Mouse (Mus musculus) gastrocnemius, adult 2 months (tissue): ENCODE results near the gene Gpr153. TPM values are rescaled to one million over a fixed set of nuclear protein-coding genes. Genes with fewer than 3 reads are reported as not detected.

ENCODE experiments used
- DNase-seq: peaks from one replicate; pipeline ENCODE4 v3.0.0; 2022
- H3K27ac ChIP-seq: fragments of 200-600 bp; 2 replicates; pipeline ENCODE4 v1.8.1; 2022; ENCODE audit warnings: mild to moderate bottlenecking
- H3K4me3 ChIP-seq: fragments of 200-600 bp; 2 replicates; pipeline ENCODE4 v1.8.1; 2022; ENCODE audit warnings: mild to moderate bottlenecking, moderate library complexity
- CTCF ChIP-seq: fragments of 200-600 bp; IDR thresholded peaks from 2 replicates; pipeline ENCODE4 v1.8.1; 2022; ENCODE audit warnings: antibody characterized with exemption, mild to moderate bottlenecking, moderate library complexity
- intact Hi-C: fragments of 180-260 bp; cut with DNase I; formaldehyde crosslinking; loops from one replicate; pipeline ENCODE4 v1.15.1; 2025
- total RNA-seq, 2 experiments: library from RNA; stranded (reverse); gene quantifications; 2 replicates each; pipeline ENCODE4 v1.2.3; 2021

Gene Gpr153
- total RNA-seq, 2 experiments from 2014 or later: 3.4 to 7.3 TPM

- intact Hi-C loops: loop anchor here (1.0 kb wide), 1 partner anchor 69 kb away; no protein-coding TSS in a partner anchor
- H3K4me3 ChIP-seq: peak overlapping the region; percentile 31
- TF ChIP-seq CTCF: peak; percentile 98
- DNase-seq: peak; percentile 92
- H3K27ac ChIP-seq: no peak overlapping the region
Observed at GRCm38 (mm10) chr4:152283186-152283950, 9.3 kb downstream of the Gpr153 start.

GRCm38 (mm10) chr4:152285505-152285904 is 11.5 kb downstream of the Gpr153 start:
- Histone ChIP-seq H3K4me3 (no peak overlapping the region), H3K27ac (no peak overlapping the region)
- intact Hi-C loops: loop anchor here (1.0 kb wide), 1 partner anchor 112 kb away; no protein-coding TSS in a partner anchor
- peak; percentile 82 for TF ChIP-seq CTCF
- DNase-seq: peak; percentile 76

- Histone ChIP-seq H3K4me3 (no peak overlapping the region), H3K27ac (no peak overlapping the region)
- no peak for TF ChIP-seq CTCF
- DNase-seq: no peak
- intact Hi-C loops: no loop called here
Observed at GRCm38 (mm10) chr4:152286183-152286582, 12.2 kb downstream of the Gpr153 start.

GRCm38 (mm10) chr4:152286887-152287286 is 12.9 kb downstream of the Gpr153 start:
- Histone ChIP-seq H3K4me3 (no peak overlapping the region), H3K27ac (no peak overlapping the region)
- TF ChIP-seq CTCF: no peak
- intact Hi-C loops: no loop called here
- peak; percentile 73 for DNase-seq

GRCm38 (mm10) chr4:152287317-152288120 is 13.5 kb downstream of the Gpr153 start:
- no peak overlapping the region for H3K4me3 ChIP-seq
- intact Hi-C loops: no loop called here
- no peak overlapping the region for H3K27ac ChIP-seq
- no peak for DNase-seq
- TF ChIP-seq CTCF: no peak

- no peak overlapping the region for H3K27ac ChIP-seq
- TF ChIP-seq CTCF: no peak
- intact Hi-C loops: no loop called here
- DNase-seq: no peak
- no peak overlapping the region for H3K4me3 ChIP-seq
Observed at GRCm38 (mm10) chr4:152288398-152288945, 14.4 kb downstream of the Gpr153 start.

- no peak overlapping the region for H3K4me3 ChIP-seq
- no peak for DNase-seq
Observed at GRCm38 (mm10) chr4:152290385-152290784, 16.4 kb downstream of the Gpr153 start.

GRCm38 (mm10) chr4:152290991-152291390 is 17.0 kb downstream of the Gpr153 start:
- DNase-seq: no peak
- Histone ChIP-seq H3K27ac (no peak overlapping the region), H3K4me3 (no peak overlapping the region)
- no peak for TF ChIP-seq CTCF
- intact Hi-C loops: no loop called here

More at GRCm38 (mm10) chr4:152290385-152290784, 16.4 kb downstream of the Gpr153 start:
- no peak for TF ChIP-seq CTCF
- intact Hi-C loops: no loop called here
- no peak overlapping the region for H3K27ac ChIP-seq

GRCm38 (mm10) chr4:152291562-152291961 is 17.5 kb downstream of the Gpr153 start, which contains the start of gene Hes3:
TSS of gene Hes3 (minus strand) at chr4:152291662.
- Histone ChIP-seq H3K27ac (no peak within 1 kb of the TSS), H3K4me3 (no peak within 1 kb of the TSS)
- TF ChIP-seq CTCF: no peak
- DNase-seq: no peak
- intact Hi-C loops: no loop called here

GRCm38 (mm10) chr4:152292102-152292765 is 18.2 kb downstream of the Gpr153 start:
- Histone ChIP-seq H3K4me3 (no peak overlapping the region), H3K27ac (no peak overlapping the region)
- intact Hi-C loops: no loop called here
- no peak for TF ChIP-seq CTCF
- DNase-seq: no peak

- TF ChIP-seq CTCF: peak; percentile 16; the same call in 1 of the 2 replicates
- intact Hi-C loops: no loop called here
- H3K27ac ChIP-seq: no peak overlapping the region
- DNase-seq: no peak
- H3K4me3 ChIP-seq: no peak overlapping the region
Observed at GRCm38 (mm10) chr4:152294188-152294929, 20.3 kb downstream of the Gpr153 start.

- intact Hi-C loops: no loop called here
- no peak for TF ChIP-seq CTCF
- H3K27ac ChIP-seq: no peak overlapping the region
- no peak overlapping the region for H3K4me3 ChIP-seq
- DNase-seq: no peak
Observed at GRCm38 (mm10) chr4:152295916-152296315, 21.9 kb downstream of the Gpr153 start.
